Mouse (Mus musculus): ENCODE data around the gene Adprm.

DNA sequence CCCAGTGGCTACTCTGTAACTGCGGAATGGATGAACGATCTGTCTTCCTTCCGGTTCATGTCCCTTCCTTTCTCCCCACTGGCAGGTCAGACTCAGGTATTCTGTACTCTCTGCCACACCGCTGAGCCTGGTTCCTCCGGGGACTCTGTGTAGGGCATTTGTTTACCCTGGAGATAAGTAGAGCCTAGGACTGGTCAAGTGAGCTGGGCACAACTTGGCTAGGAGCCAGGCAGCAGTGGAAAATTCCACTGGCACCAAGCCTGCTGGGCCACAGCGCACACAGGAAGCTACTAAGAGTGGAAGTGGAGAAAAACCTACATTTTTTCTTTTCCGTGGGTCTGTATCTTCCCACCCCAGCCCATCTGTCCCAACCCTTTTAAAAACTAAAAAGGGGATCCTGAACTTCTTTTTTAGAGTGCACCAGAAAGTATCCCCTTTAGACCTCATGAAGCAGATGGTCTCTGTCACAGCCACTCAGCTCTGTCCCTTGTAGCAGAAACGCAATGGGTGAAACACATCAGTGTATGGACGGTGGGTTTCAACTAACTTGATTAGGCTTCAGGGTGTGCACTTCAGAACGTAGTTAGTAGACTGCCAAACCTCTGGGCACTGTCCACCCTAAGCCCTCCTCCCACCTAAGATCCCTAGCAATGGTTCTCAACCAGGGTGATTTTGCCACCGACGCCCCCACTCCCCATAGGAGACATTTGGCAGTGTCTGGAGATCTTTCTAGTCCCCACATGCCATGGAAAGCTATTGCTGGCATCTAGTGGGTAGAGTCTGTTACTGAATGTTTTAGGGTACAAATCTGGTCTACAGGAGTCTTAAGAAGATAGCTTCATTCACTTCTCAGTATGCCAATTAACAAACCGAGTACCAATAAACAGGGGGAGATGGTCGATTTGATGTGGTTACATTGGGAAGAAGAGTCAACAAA, 53.7 kb downstream of the Adprm start:
- TF ChIP-seq CTCF (IDR thresholded peaks at IDR 0.05; ENCODE audit: control insufficient read depth, insufficient read depth, low read length): no peak
- TF ChIP-seq POLR2A (IDR thresholded peaks at IDR 0.05; ENCODE audit: borderline replicate concordance, control insufficient read depth, low read depth, low read length): no peak
